Mouse (Mus musculus) embryo, embryonic 11.5 days (tissue): ENCODE data around the gene Egfem1.
A peak's percentile ranks its signal among the peaks of the same experiment; 100 is the strongest.

Source experiments
- DNase-seq: peaks from one replicate; pipeline ENCODE4 v3.0.0-alpha.2; 2012; ENCODE audit warnings: low read depth, low spot score

The Egfem1 gene

DNA sequence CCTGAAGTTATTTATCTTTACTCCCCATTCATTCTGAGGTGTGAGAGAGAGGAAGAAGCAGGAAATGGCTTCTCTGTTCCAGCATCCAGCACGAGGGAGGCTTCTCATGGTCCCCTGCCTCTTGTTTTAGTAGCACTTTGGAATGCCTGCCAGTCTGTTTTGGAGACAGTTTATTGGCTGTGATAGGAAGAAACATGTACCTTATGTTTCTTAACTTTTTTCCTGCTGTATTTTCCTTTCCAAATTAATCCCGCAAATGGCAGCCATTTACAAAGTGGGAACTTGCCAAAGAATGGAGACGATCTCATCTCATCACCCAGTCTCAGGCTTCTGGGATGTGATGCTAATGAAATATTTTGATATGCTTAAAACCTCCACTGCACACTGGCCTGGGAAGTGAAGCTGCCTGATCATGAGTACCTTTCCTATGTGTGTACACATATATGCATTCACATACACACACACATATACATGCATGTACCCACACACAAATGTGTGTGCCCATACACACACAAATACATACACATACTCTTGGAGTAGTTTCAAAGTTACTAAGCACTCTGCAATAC, 260.5 kb downstream of the Egfem1 start:
- DNase-seq: no peak

GRCm38 (mm10) chr3:29345805-29346204, 264.0 kb downstream of the Egfem1 start:
- no peak for DNase-seq

DNA sequence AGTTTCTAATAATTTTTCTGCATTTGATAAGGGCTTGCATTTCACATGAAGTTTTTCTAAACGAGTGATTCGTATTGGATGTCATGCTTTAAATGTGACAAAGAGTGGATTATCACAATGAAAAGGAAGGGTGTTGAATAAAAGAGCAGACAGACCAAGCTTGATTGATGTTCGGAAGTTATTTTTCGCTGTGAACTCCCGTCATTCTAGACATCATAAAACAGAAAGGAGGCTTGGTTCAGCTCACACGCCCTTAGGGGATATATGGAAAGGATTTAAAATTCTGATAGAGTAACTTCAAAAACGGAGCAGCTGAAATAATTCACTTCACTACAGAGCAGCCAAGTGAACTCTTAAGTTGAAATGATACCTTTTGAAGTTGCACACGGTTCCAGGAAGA, 285.1 kb downstream of the Egfem1 start:
- no peak for DNase-seq

- DNase-seq: no peak
Measured at GRCm38 (mm10) chr3:29370519-29370918, 288.7 kb downstream of the Egfem1 start.

GRCm38 (mm10) chr3:29381255-29381654, 299.4 kb downstream of the Egfem1 start:
- no peak for DNase-seq

DNA sequence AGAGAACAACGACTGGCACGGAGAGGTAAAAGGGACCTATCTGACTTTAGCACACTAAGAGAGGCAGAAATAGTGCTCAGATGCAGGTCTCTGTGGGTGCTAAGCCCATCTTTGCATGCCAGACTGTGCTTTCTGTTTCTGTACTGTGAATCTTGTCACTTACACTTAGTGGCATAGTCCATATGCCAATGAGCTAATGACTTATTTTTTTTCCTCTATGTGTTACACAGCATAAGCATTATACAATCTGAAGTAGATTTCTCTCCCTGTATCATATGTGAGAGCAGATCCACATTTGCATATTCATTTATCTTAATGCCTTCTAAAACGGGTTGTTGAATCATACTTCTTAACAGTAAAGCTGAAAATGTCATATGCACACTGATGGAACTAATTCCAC, 317.2 kb downstream of the Egfem1 start:
- no peak for DNase-seq

DNA sequence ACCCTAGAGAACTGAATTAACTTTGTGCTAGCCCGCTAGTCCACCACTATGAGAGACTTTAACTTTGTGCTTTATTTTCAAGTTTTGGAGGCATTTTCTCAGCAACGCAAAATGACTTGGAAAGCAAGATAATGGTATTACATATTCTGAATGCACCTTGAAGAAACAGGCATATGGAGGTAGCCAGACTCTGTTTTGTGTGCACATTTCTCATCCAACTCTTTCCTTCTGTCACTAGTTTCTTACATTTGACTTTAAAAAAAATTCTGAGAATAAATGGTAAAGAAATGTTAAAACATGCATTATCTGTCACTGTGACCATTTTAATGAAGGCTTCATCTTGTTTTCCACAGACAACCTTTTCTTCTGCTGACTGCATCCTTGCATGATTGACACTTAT, 339.8 kb downstream of the Egfem1 start:
- DNase-seq: no peak

- DNase-seq: no peak
Measured at GRCm38 (mm10) chr3:29432109-29433091, 350.6 kb downstream of the Egfem1 start.

GRCm38 (mm10) chr3:29443024-29443423, 361.2 kb downstream of the Egfem1 start:
- no peak for DNase-seq

- no peak for DNase-seq
Measured at GRCm38 (mm10) chr3:29444661-29445060, 362.8 kb downstream of the Egfem1 start.

- DNase-seq: no peak
Measured at GRCm38 (mm10) chr3:29446081-29446480, 364.3 kb downstream of the Egfem1 start.

DNA sequence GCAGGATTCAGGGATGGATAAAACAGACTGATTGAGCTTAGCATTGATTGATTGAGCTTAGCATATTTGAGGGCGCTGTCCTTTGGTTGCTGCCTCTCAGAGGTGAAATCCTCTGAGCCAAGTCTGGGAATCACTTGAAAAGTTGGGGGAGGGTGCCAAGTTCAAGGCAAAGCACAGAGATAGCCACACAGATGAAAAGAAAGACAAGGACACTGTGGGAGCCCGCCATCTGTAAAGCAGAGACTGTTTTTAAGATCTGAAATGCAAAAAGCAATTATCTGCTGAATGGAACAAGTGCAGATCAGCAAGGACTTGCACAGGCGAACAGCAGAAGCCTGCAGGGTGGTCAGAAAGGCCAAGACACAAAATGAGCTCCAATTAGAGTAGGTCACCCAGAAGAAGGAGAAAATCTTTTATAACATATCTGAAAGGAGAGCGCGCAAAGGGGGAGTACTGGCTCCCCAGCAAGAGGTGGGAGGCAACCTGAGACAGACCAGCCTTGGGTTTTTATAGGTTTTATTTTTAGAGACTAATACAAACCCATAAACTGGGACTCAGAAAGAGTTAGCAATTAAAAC, 367.1 kb downstream of the Egfem1 start:
- no peak for DNase-seq

- no peak for DNase-seq
Measured at GRCm38 (mm10) chr3:29498211-29498610, 416.4 kb downstream of the Egfem1 start.

- no peak for DNase-seq
Measured at GRCm38 (mm10) chr3:29499188-29499587, 417.4 kb downstream of the Egfem1 start.

- no peak for DNase-seq
Measured at GRCm38 (mm10) chr3:29525298-29525962, 443.6 kb downstream of the Egfem1 start.

DNA sequence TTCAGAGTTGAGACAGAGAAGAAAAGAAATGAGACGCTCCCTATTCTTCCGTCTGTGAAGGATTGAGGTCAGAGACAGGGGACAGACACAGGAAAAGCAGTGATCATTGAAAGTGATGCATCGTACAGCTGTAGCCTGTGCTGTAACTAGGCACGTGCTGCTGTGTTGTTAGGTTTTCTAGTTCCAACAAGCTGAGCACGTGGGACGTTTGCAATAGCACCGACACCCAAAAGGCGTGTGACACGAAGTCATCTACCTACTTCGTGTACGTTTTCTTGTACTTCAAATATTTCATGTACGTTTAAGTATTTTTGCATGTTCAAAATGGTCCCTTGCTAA, 444.1 kb downstream of the Egfem1 start:
- no peak for DNase-seq

GRCm38 (mm10) chr3:29539211-29539610, 457.4 kb downstream of the Egfem1 start:
- DNase-seq: no peak

GRCm38 (mm10) chr3:29539902-29540301, 458.1 kb downstream of the Egfem1 start:
- DNase-seq: no peak

- peak; percentile 19 for DNase-seq
Measured at GRCm38 (mm10) chr3:29541477-29542079, 459.8 kb downstream of the Egfem1 start.

GRCm38 (mm10) chr3:29544056-29544455, 462.2 kb downstream of the Egfem1 start:
- no peak for DNase-seq

DNA sequence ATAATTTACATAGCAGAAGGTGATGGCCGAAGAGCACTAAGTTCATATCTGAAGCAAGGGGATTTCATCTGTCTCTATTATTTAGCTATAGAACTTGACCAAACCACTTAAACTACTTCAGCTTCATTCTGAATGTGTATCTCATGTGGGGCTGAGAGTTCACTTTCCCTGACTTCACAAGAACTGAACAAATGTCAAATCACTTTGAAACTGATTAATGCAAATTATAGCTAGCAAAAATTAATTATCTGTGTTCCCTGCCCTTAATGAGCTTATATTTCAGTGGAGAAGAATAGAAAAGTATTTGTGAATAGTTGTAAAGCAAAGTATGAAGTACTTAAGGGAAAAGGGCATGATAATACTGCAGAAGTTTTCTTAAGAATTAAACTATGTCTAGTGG, 481.3 kb downstream of the Egfem1 start:
- no peak for DNase-seq
